Mouse (Mus musculus) kidney, postnatal 0 days (tissue): Measurements from ENCODE around the gene Mapkapk5. TPM values are rescaled to one million over a fixed set of nuclear protein-coding genes. Genes with fewer than 3 reads are reported as not detected.
A peak's percentile ranks its signal among the peaks of the same experiment; 100 is the strongest.
"Not testable (repeated sequence)": the region's sequence is repeated elsewhere in the genome, so short reads cannot be mapped to it uniquely, and the experiment has no call there.

Experiments used
- ATAC-seq: fragments of 200-750 bp; cut with Nextera tagmentation; replicated peaks from 2 replicates; pipeline ENCODE4 v1.8.0; 2017; ENCODE audit warnings: low read depth, moderate number of reproducible peaks, moderate TSS enrichment, moderate library complexity; ENCODE audit not compliant: low FRiP score
- DNase-seq: peaks from one replicate; pipeline ENCODE4 v3.0.0-alpha.2; 2016; ENCODE audit warnings: low spot score
- H3K27ac ChIP-seq: fragments of 300-500 bp; sonication (generic); 2 replicates; pipeline ENCODE4 v1.5.1; 2014; ENCODE audit warnings: mild to moderate bottlenecking
- H3K27me3 ChIP-seq: fragments of 300-500 bp; sonication (generic); 2 replicates; pipeline ENCODE4 v1.6.1; 2014; ENCODE audit warnings: low read length, mixed read lengths; ENCODE audit not compliant: insufficient read depth
- H3K36me3 ChIP-seq: fragments of 300-500 bp; sonication (generic); 2 replicates; pipeline ENCODE4 v1.6.1; 2014; ENCODE audit warnings: low read length, mixed read lengths; ENCODE audit not compliant: insufficient read depth
- H3K4me1 ChIP-seq: fragments of 300-500 bp; sonication (generic); replicated peaks from 2 replicates; pipeline ENCODE4 v1.6.1; 2014; ENCODE audit warnings: antibody characterized with exemption, low read length, mixed read lengths; ENCODE audit not compliant: insufficient read depth
- H3K4me2 ChIP-seq: fragments of 300-500 bp; sonication (generic); 2 replicates; pipeline ENCODE4 v1.6.1; 2014; ENCODE audit warnings: mild to moderate bottlenecking, low read length, moderate library complexity, mixed read lengths
- H3K4me3 ChIP-seq: fragments of 300-500 bp; sonication (generic); replicated peaks from 2 replicates; pipeline ENCODE4 v1.5.1; 2014; ENCODE audit warnings: low read depth, low read length
- H3K9ac ChIP-seq: fragments of 300-500 bp; sonication (generic); 2 replicates; pipeline ENCODE4 v1.6.1; 2014; ENCODE audit warnings: low read depth, low read length
- H3K9me3 ChIP-seq: fragments of 300-500 bp; sonication (generic); replicated peaks from 2 replicates; pipeline ENCODE4 v1.6.1; 2016; ENCODE audit warnings: low read length, inconsistent platforms, mixed read lengths
- CTCF ChIP-seq: IDR thresholded peaks from 2 replicates; pipeline ENCODE4 v1.5.1; 2016; ENCODE audit warnings: antibody characterized with exemption, low read depth, mild to moderate bottlenecking, moderate library complexity
- WGBS: fragments of 180-500 bp; shearing (Covaris S2); extraction: QIAGEN DNeasy Blood & Tissue Kit; methylation state at CpG from one replicate; pipeline ENCODE4 v1.1.7; 2014; 5-methylcytosine and 5-hydroxymethylcytosine counted together
- polyA plus RNA-seq: library from polyadenylated mRNA; unstranded; fragments of >200 nt; fragmentation: Nextera tagmentation; extraction: Ambion mirVana; gene quantifications from 2 replicates; pipeline ENCODE4 v1.2.1, GENCODE M21; 2015

Gene Mapkapk5
- polyA plus RNA-seq, 1 experiment from 2014 or later = 35.5 TPM

GRCm38 (mm10) chr5:121535116-121535515 is 10.6 kb downstream of the Mapkapk5 start:
- 87% methylated on average over 3 of the region's 3 CpGs for WGBS
- DNase-seq (no peak), ATAC-seq (no peak)
- H3K4me2 ChIP-seq = no peak overlapping the region
- no peak overlapping the region for H3K9ac ChIP-seq
- no peak overlapping the region for H3K4me3 ChIP-seq
- TF ChIP-seq CTCF = no peak
- H3K27me3 ChIP-seq = no peaks in the 10 kb centered on the region
- H3K4me1 ChIP-seq = no peaks in the 10 kb centered on the region
- no peak overlapping the region for H3K27ac ChIP-seq
- no peaks in the 10 kb centered on the region for H3K9me3 ChIP-seq
- peaks cover 42% of the 10 kb centered on the region for H3K36me3 ChIP-seq

GRCm38 (mm10) chr5:121534521-121534920 is 11.2 kb downstream of the Mapkapk5 start:
- Histone ChIP-seq H3K27ac (no peak overlapping the region), H3K4me2 (no peak overlapping the region), H3K4me3 (no peak overlapping the region), H3K36me3 (peaks cover 47% of the 10 kb centered on the region), H3K9me3 (no peaks in the 10 kb centered on the region), H3K9ac (no peak overlapping the region), H3K4me1 (no peaks in the 10 kb centered on the region), H3K27me3 (no peaks in the 10 kb centered on the region)
- ATAC-seq (no peak), DNase-seq (no peak)
- 89% methylated on average over 5 of the region's 5 CpGs for WGBS
- peak; percentile 49; the same call in 1 of the 2 replicates for TF ChIP-seq CTCF

- no peak overlapping the region for H3K4me3 ChIP-seq
- no peak overlapping the region for H3K4me2 ChIP-seq
- H3K9ac ChIP-seq = no peak overlapping the region
- no peak overlapping the region for H3K27ac ChIP-seq
- no peaks in the 10 kb centered on the region for H3K4me1 ChIP-seq
- WGBS = 85% methylated on average over 8 of the region's 8 CpGs
- ATAC-seq (no peak), DNase-seq (no peak)
- H3K36me3 ChIP-seq = peaks cover 68% of the 10 kb centered on the region
- no peaks in the 10 kb centered on the region for H3K9me3 ChIP-seq
- TF ChIP-seq CTCF = no peak
- no peaks in the 10 kb centered on the region for H3K27me3 ChIP-seq
Observed at GRCm38 (mm10) chr5:121526961-121527360, 18.7 kb downstream of the Mapkapk5 start.

- H3K4me3 ChIP-seq = no peak overlapping the region
- H3K4me1 ChIP-seq = no peaks in the 10 kb centered on the region
- peaks cover 69% of the 10 kb centered on the region for H3K36me3 ChIP-seq
- ATAC-seq = no peak
- 90% methylated on average over 7 of the region's 7 CpGs for WGBS
- H3K4me2 ChIP-seq = no peak overlapping the region
- no peaks in the 10 kb centered on the region for H3K27me3 ChIP-seq
- no peak for TF ChIP-seq CTCF
- no peaks in the 10 kb centered on the region for H3K9me3 ChIP-seq
- DNase-seq = no peak
- H3K9ac ChIP-seq = no peak overlapping the region
- no peak overlapping the region for H3K27ac ChIP-seq
Observed at GRCm38 (mm10) chr5:121526526-121526925, 19.2 kb downstream of the Mapkapk5 start.

GRCm38 (mm10) chr5:121525774-121526450 is 19.8 kb downstream of the Mapkapk5 start:
- H3K4me1 ChIP-seq = no peaks in the 10 kb centered on the region
- no peaks in the 10 kb centered on the region for H3K9me3 ChIP-seq
- H3K4me2 ChIP-seq = no peak overlapping the region
- DNase-seq = no peak
- no peaks in the 10 kb centered on the region for H3K27me3 ChIP-seq
- TF ChIP-seq CTCF = no peak
- H3K4me3 ChIP-seq = no peak overlapping the region
- 87% methylated on average over 14 of the region's 14 CpGs for WGBS
- no peak overlapping the region for H3K27ac ChIP-seq
- no peak for ATAC-seq
- H3K9ac ChIP-seq = no peak overlapping the region
- H3K36me3 ChIP-seq = peaks cover 70% of the 10 kb centered on the region

- H3K4me3 ChIP-seq, H3K4me2 ChIP-seq, H3K27me3 ChIP-seq, H3K27ac ChIP-seq, ATAC-seq, DNase-seq, H3K9me3 ChIP-seq, H3K9ac ChIP-seq, H3K4me1 ChIP-seq: not testable (repeated sequence)
- H3K36me3 ChIP-seq = peaks cover 23% of the 10 kb centered on the region
- WGBS = 91% methylated on average over 11 of the region's 17 CpGs
Observed at GRCm38 (mm10) chr5:121519758-121520157, 25.9 kb downstream of the Mapkapk5 start.

GRCm38 (mm10) chr5:121518983-121519382 is 26.7 kb downstream of the Mapkapk5 start:
- WGBS = 89% methylated on average over 9 of the region's 9 CpGs
- Histone ChIP-seq H3K9ac (no peak overlapping the region), H3K4me3 (no peak overlapping the region), H3K36me3 (peaks cover 17% of the 10 kb centered on the region), H3K9me3 (no peaks in the 10 kb centered on the region), H3K4me1 (no peaks in the 10 kb centered on the region), H3K27ac (no peak overlapping the region), H3K27me3 (no peaks in the 10 kb centered on the region), H3K4me2 (no peak overlapping the region)
- ATAC-seq (no peak), DNase-seq (no peak)
- no peak for TF ChIP-seq CTCF
